Mouse (Mus musculus) brain, embryonic 18.5 days (tissue): ENCODE measurements around the gene Esrrg.
A peak's percentile ranks its signal among the peaks of the same experiment; 100 is the strongest.

Source experiments
- DNase-seq: peaks from one replicate; pipeline ENCODE4 v3.0.0-alpha.2; 2012; ENCODE audit warnings: low read depth, low spot score

Esrrg gene

GRCm38 (mm10) chr1:187770234-187770633 is 161.6 kb downstream of the Esrrg start:
- DNase-seq, result no peak

- DNase-seq, result no peak
These were observed 162.5 kb downstream of the Esrrg start for GRCm38 (mm10) chr1:187771067-187771466.

- no peak for DNase-seq
These were observed 171.1 kb downstream of the Esrrg start for GRCm38 (mm10) chr1:187779589-187780178.

GRCm38 (mm10) chr1:187785226-187785625 is 176.6 kb downstream of the Esrrg start:
- peak; percentile 26 for DNase-seq

- DNase-seq, result no peak
These were observed 178.7 kb downstream of the Esrrg start for GRCm38 (mm10) chr1:187787055-187788016.

GRCm38 (mm10) chr1:187794240-187794930 is 185.8 kb downstream of the Esrrg start:
- no peak for DNase-seq

GRCm38 (mm10) chr1:187795551-187795950 is 187.0 kb downstream of the Esrrg start:
- DNase-seq, result no peak

- no peak for DNase-seq
These were observed 190.7 kb downstream of the Esrrg start for GRCm38 (mm10) chr1:187799300-187799699.

GRCm38 (mm10) chr1:187800761-187801160 is 192.2 kb downstream of the Esrrg start:
- no peak for DNase-seq

GRCm38 (mm10) chr1:187803566-187803965 is 195.0 kb downstream of the Esrrg start:
- no peak for DNase-seq

GRCm38 (mm10) chr1:187803997-187804396 is 195.4 kb downstream of the Esrrg start:
- no peak for DNase-seq

GRCm38 (mm10) chr1:187805001-187805400 is 196.4 kb downstream of the Esrrg start:
- DNase-seq, result no peak

- no peak for DNase-seq
These were observed 199.1 kb downstream of the Esrrg start for GRCm38 (mm10) chr1:187807477-187808390.

- no peak for DNase-seq
These were observed 199.9 kb downstream of the Esrrg start for GRCm38 (mm10) chr1:187808391-187808922.

- no peak for DNase-seq
These were observed 201.0 kb downstream of the Esrrg start for GRCm38 (mm10) chr1:187809546-187809945.

GRCm38 (mm10) chr1:187819406-187819805 is 210.8 kb downstream of the Esrrg start:
- no peak for DNase-seq

- no peak for DNase-seq
These were observed 212.8 kb downstream of the Esrrg start for GRCm38 (mm10) chr1:187821368-187821811.

GRCm38 (mm10) chr1:187823351-187823750 is 214.8 kb downstream of the Esrrg start:
- DNase-seq, result no peak

- no peak for DNase-seq
These were observed 217.0 kb downstream of the Esrrg start for GRCm38 (mm10) chr1:187825421-187826097.

GRCm38 (mm10) chr1:187826140-187826539 is 217.5 kb downstream of the Esrrg start:
- no peak for DNase-seq
